Mouse (Mus musculus): ENCODE data around the gene Clns1a. TPM values are rescaled to one million over a fixed set of nuclear protein-coding genes. Genes with fewer than 3 reads are reported as not detected.

Clns1a gene
- polyA plus RNA-seq, 1 experiment from 2014 or later = 250 TPM

GRCm38 (mm10) chr7:97700173-97700572, 3.7 kb downstream of the Clns1a start:
- no peak overlapping the region for H3K4me2 ChIP-seq
- H3K4me3 ChIP-seq (ENCODE audit: low read depth, low read length) = no peak overlapping the region
- DNase-seq (ENCODE audit: low spot score, missing footprints) (no peak), ATAC-seq (ENCODE audit: low FRiP score) (no peak)
- H3K4me1 ChIP-seq (ENCODE audit: control insufficient read depth, insufficient read depth, low read length) = peaks cover 7% of the 10 kb centered on the region
- H3K9ac ChIP-seq (ENCODE audit: low read length) = no peak overlapping the region
- no peaks in the 10 kb centered on the region for H3K27me3 ChIP-seq (ENCODE audit: control insufficient read depth, insufficient read depth, low read length)
- 93% methylated on average over 4 of the region's 4 CpGs for WGBS
- no peaks in the 10 kb centered on the region; the same call in 1 of the 2 replicates for H3K9me3 ChIP-seq (ENCODE audit: control insufficient read depth, low read length)
- no peak overlapping the region for H3K27ac ChIP-seq (ENCODE audit: low read depth, low read length)
- no peaks in the 10 kb centered on the region for H3K36me3 ChIP-seq (ENCODE audit: control insufficient read depth, insufficient read depth, low read length)

- WGBS = 89% methylated on average over 6 of the region's 6 CpGs
- Histone ChIP-seq H3K4me3 (ENCODE audit: low read depth, low read length) (no peak overlapping the region), H3K9ac (ENCODE audit: low read length) (no peak overlapping the region), H3K9me3 (ENCODE audit: control insufficient read depth, low read length) (no peaks in the 10 kb centered on the region; the same call in 1 of the 2 replicates), H3K36me3 (ENCODE audit: control insufficient read depth, insufficient read depth, low read length) (no peaks in the 10 kb centered on the region), H3K27me3 (ENCODE audit: control insufficient read depth, insufficient read depth, low read length) (no peaks in the 10 kb centered on the region), H3K4me1 (ENCODE audit: control insufficient read depth, insufficient read depth, low read length) (peaks cover 3% of the 10 kb centered on the region), H3K4me2 (no peak overlapping the region), H3K27ac (ENCODE audit: low read depth, low read length) (no peak overlapping the region)
- no peak for ATAC-seq (ENCODE audit: low FRiP score)
- DNase-seq (ENCODE audit: low spot score, missing footprints) = no peak
Observed at GRCm38 (mm10) chr7:97701106-97701505, 4.7 kb downstream of the Clns1a start.

- DNase-seq (ENCODE audit: low spot score, missing footprints) (peak; percentile 1), ATAC-seq (ENCODE audit: low FRiP score) (no peak)
- no peak overlapping the region for H3K4me2 ChIP-seq
- WGBS = 86% methylated on average over 4 of the region's 4 CpGs
- no peaks in the 10 kb centered on the region for H3K27me3 ChIP-seq (ENCODE audit: control insufficient read depth, insufficient read depth, low read length)
- no peaks in the 10 kb centered on the region for H3K9me3 ChIP-seq (ENCODE audit: control insufficient read depth, low read length)
- H3K4me3 ChIP-seq (ENCODE audit: low read depth, low read length) = no peak overlapping the region
- no peaks in the 10 kb centered on the region for H3K4me1 ChIP-seq (ENCODE audit: control insufficient read depth, insufficient read depth, low read length)
- no peak overlapping the region for H3K27ac ChIP-seq (ENCODE audit: low read depth, low read length)
- H3K9ac ChIP-seq (ENCODE audit: low read length) = no peak overlapping the region
- peaks cover 3% of the 10 kb centered on the region; the same call in 1 of the 2 replicates for H3K36me3 ChIP-seq (ENCODE audit: control insufficient read depth, insufficient read depth, low read length)
Observed at GRCm38 (mm10) chr7:97707123-97707522, 10.7 kb downstream of the Clns1a start.

- WGBS = 91% methylated on average over 5 of the region's 5 CpGs
- peaks cover 6% of the 10 kb centered on the region; the same call in 1 of the 2 replicates for H3K36me3 ChIP-seq (ENCODE audit: control insufficient read depth, insufficient read depth, low read length)
- no peak overlapping the region for H3K27ac ChIP-seq (ENCODE audit: low read depth, low read length)
- no peak for ATAC-seq (ENCODE audit: low FRiP score)
- H3K4me1 ChIP-seq (ENCODE audit: control insufficient read depth, insufficient read depth, low read length) = no peaks in the 10 kb centered on the region
- no peaks in the 10 kb centered on the region for H3K27me3 ChIP-seq (ENCODE audit: control insufficient read depth, insufficient read depth, low read length)
- H3K4me2 ChIP-seq = no peak overlapping the region
- no peak for DNase-seq (ENCODE audit: low spot score, missing footprints)
- no peak overlapping the region for H3K9ac ChIP-seq (ENCODE audit: low read length)
- H3K9me3 ChIP-seq (ENCODE audit: control insufficient read depth, low read length) = no peaks in the 10 kb centered on the region
- no peak overlapping the region for H3K4me3 ChIP-seq (ENCODE audit: low read depth, low read length)
Observed at GRCm38 (mm10) chr7:97707809-97708208, 11.4 kb downstream of the Clns1a start.

GRCm38 (mm10) chr7:97709204-97709603, 12.8 kb downstream of the Clns1a start:
- WGBS = 91% methylated on average over 3 of the region's 3 CpGs
- Histone ChIP-seq H3K9ac (ENCODE audit: low read length) (no peak overlapping the region), H3K27ac (ENCODE audit: low read depth, low read length) (no peak overlapping the region), H3K4me3 (ENCODE audit: low read depth, low read length) (no peak overlapping the region), H3K9me3 (ENCODE audit: control insufficient read depth, low read length) (no peaks in the 10 kb centered on the region), H3K4me1 (ENCODE audit: control insufficient read depth, insufficient read depth, low read length) (no peaks in the 10 kb centered on the region), H3K36me3 (ENCODE audit: control insufficient read depth, insufficient read depth, low read length) (peaks cover 13% of the 10 kb centered on the region; the same call in 1 of the 2 replicates), H3K4me2 (no peak overlapping the region), H3K27me3 (ENCODE audit: control insufficient read depth, insufficient read depth, low read length) (no peaks in the 10 kb centered on the region)
- ATAC-seq (ENCODE audit: low FRiP score) = no peak
- DNase-seq (ENCODE audit: low spot score, missing footprints) = no peak

- 93% methylated on average over 5 of the region's 5 CpGs for WGBS
- H3K27ac ChIP-seq (ENCODE audit: low read depth, low read length) = no peak overlapping the region
- no peaks in the 10 kb centered on the region for H3K9me3 ChIP-seq (ENCODE audit: control insufficient read depth, low read length)
- no peaks in the 10 kb centered on the region for H3K4me1 ChIP-seq (ENCODE audit: control insufficient read depth, insufficient read depth, low read length)
- H3K36me3 ChIP-seq (ENCODE audit: control insufficient read depth, insufficient read depth, low read length) = peaks cover 33% of the 10 kb centered on the region
- ATAC-seq (ENCODE audit: low FRiP score) (no peak), DNase-seq (ENCODE audit: low spot score, missing footprints) (peak; percentile 69)
- no peak overlapping the region for H3K4me2 ChIP-seq
- H3K27me3 ChIP-seq (ENCODE audit: control insufficient read depth, insufficient read depth, low read length) = no peaks in the 10 kb centered on the region
- no peak overlapping the region for H3K9ac ChIP-seq (ENCODE audit: low read length)
- H3K4me3 ChIP-seq (ENCODE audit: low read depth, low read length) = no peak overlapping the region
Observed at GRCm38 (mm10) chr7:97714651-97715050, 18.2 kb downstream of the Clns1a start.

GRCm38 (mm10) chr7:97717326-97717725, 20.9 kb downstream of the Clns1a start:
- DNase-seq (ENCODE audit: low spot score, missing footprints) = no peak
- Histone ChIP-seq H3K4me2 (no peak overlapping the region), H3K36me3 (ENCODE audit: control insufficient read depth, insufficient read depth, low read length) (peaks cover 34% of the 10 kb centered on the region), H3K9ac (ENCODE audit: low read length) (no peak overlapping the region), H3K27ac (ENCODE audit: low read depth, low read length) (no peak overlapping the region), H3K9me3 (ENCODE audit: control insufficient read depth, low read length) (no peaks in the 10 kb centered on the region), H3K27me3 (ENCODE audit: control insufficient read depth, insufficient read depth, low read length) (no peaks in the 10 kb centered on the region), H3K4me3 (ENCODE audit: low read depth, low read length) (no peak overlapping the region), H3K4me1 (ENCODE audit: control insufficient read depth, insufficient read depth, low read length) (no peaks in the 10 kb centered on the region)
- 96% methylated on average over 1 of the region's 1 CpGs for WGBS
- ATAC-seq (ENCODE audit: low FRiP score) = no peak

GRCm38 (mm10) chr7:97719078-97719477, 22.6 kb downstream of the Clns1a start:
- WGBS = 80% methylated on average over 5 of the region's 5 CpGs
- no peak overlapping the region for H3K4me2 ChIP-seq
- DNase-seq (ENCODE audit: low spot score, missing footprints) (no peak), ATAC-seq (ENCODE audit: low FRiP score) (no peak)
- no peaks in the 10 kb centered on the region for H3K9me3 ChIP-seq (ENCODE audit: control insufficient read depth, low read length)
- no peaks in the 10 kb centered on the region for H3K27me3 ChIP-seq (ENCODE audit: control insufficient read depth, insufficient read depth, low read length)
- no peak overlapping the region for H3K9ac ChIP-seq (ENCODE audit: low read length)
- peaks cover 26% of the 10 kb centered on the region for H3K36me3 ChIP-seq (ENCODE audit: control insufficient read depth, insufficient read depth, low read length)
- H3K4me1 ChIP-seq (ENCODE audit: control insufficient read depth, insufficient read depth, low read length) = no peaks in the 10 kb centered on the region
- H3K4me3 ChIP-seq (ENCODE audit: low read depth, low read length) = no peak overlapping the region
- H3K27ac ChIP-seq (ENCODE audit: low read depth, low read length) = no peak overlapping the region

GRCm38 (mm10) chr7:97720109-97720508, 23.7 kb downstream of the Clns1a start:
- ATAC-seq (ENCODE audit: low FRiP score) = no peak
- peak; percentile 6 for DNase-seq (ENCODE audit: low spot score, missing footprints)
- no peak overlapping the region for H3K27ac ChIP-seq (ENCODE audit: low read depth, low read length)
- no peaks in the 10 kb centered on the region for H3K9me3 ChIP-seq (ENCODE audit: control insufficient read depth, low read length)
- H3K4me2 ChIP-seq = no peak overlapping the region
- H3K9ac ChIP-seq (ENCODE audit: low read length) = no peak overlapping the region
- no peaks in the 10 kb centered on the region for H3K4me1 ChIP-seq (ENCODE audit: control insufficient read depth, insufficient read depth, low read length)
- no peak overlapping the region for H3K4me3 ChIP-seq (ENCODE audit: low read depth, low read length)
- WGBS = 82% methylated on average over 5 of the region's 5 CpGs
- no peaks in the 10 kb centered on the region for H3K27me3 ChIP-seq (ENCODE audit: control insufficient read depth, insufficient read depth, low read length)
- H3K36me3 ChIP-seq (ENCODE audit: control insufficient read depth, insufficient read depth, low read length) = peaks cover 16% of the 10 kb centered on the region; the same call in 1 of the 2 replicates

All from midbrain, embryonic 11.5 days (tissue).